Comparison of ENCODE assay signal across 26 mouse cellular contexts in genomic region chr3:99709506-99709905, GRCm38 (mm10).
"Had no signal": no experiment of that assay in that cellular context is flagged by ENCODE, and none has a peak within 500 bp of the region (broad histone marks: within the 10 kb centered on the region; RNA-seq: fewer than 3 reads in every experiment).

No protein-coding gene starts in this region.

- H3K9me3 ChIP-seq: heart, embryonic 10.5 days; heart, embryonic 12.5 days; hindbrain, embryonic 10.5 days; hindbrain, embryonic 12.5 days; limb, embryonic 12.5 days; liver, embryonic 13.5 days; liver, embryonic 15.5 days had no signal

- H3K4me1 ChIP-seq: heart, embryonic 10.5 days; heart, embryonic 12.5 days; hindbrain, embryonic 10.5 days; hindbrain, embryonic 12.5 days; liver, embryonic 13.5 days; liver, embryonic 15.5 days had no signal

- ATAC-seq: hindbrain, embryonic 16.5 days; intestine, embryonic 16.5 days had no signal

- H3K27me3 ChIP-seq: heart, embryonic 12.5 days; hindbrain, embryonic 12.5 days; limb, embryonic 12.5 days; liver, embryonic 13.5 days; liver, embryonic 15.5 days had no signal

- H3K4me3 ChIP-seq: gastrocnemius, adult 2 months; heart, embryonic 10.5 days; heart, embryonic 12.5 days; hindbrain, embryonic 10.5 days; hindbrain, embryonic 12.5 days; layer of hippocampus, adult 2 months; left cerebral cortex, adult 2 months; limb, embryonic 12.5 days; liver, embryonic 13.5 days; liver, embryonic 15.5 days had no signal

- H3K36me3 ChIP-seq: heart, embryonic 10.5 days; heart, embryonic 12.5 days; hindbrain, embryonic 10.5 days; hindbrain, embryonic 12.5 days; limb, embryonic 12.5 days; liver, embryonic 13.5 days; liver, embryonic 15.5 days had no signal

- DNase-seq: gastrocnemius, adult 2 months; gastrocnemius, postnatal 10 days; gastrocnemius, postnatal 25 days; heart, adult 18-20 months; heart, postnatal 10 days; heart, postnatal 4 days; kidney, adult 11 months; kidney, adult 2 months; kidney, adult 9 months; kidney, postnatal 10 days; kidney, postnatal 25 days; kidney, postnatal 4 days; liver; liver, embryonic 13.5 days had no signal

- H3K4me2 ChIP-seq: heart, embryonic 12.5 days; hindbrain, embryonic 12.5 days; hindbrain, embryonic 14.5 days; limb, embryonic 12.5 days; liver, embryonic 11.5 days; liver, embryonic 13.5 days; liver, embryonic 15.5 days had no signal

- H3K27ac ChIP-seq: gastrocnemius, adult 2 months; heart, embryonic 10.5 days; hindbrain, embryonic 10.5 days; hindbrain, embryonic 12.5 days; hindbrain, embryonic 14.5 days; layer of hippocampus, adult 2 months; left cerebral cortex, adult 2 months; limb, embryonic 12.5 days; liver, embryonic 13.5 days; liver, embryonic 15.5 days had no signal

- H3K9ac ChIP-seq: heart, embryonic 12.5 days; hindbrain, embryonic 12.5 days; hindbrain, embryonic 14.5 days; limb, embryonic 12.5 days; liver, embryonic 13.5 days; liver, embryonic 15.5 days had no signal
